Mouse (Mus musculus) neural tube, embryonic 10.5 days (tissue): ENCODE measurements around the gene Lamtor2.
"Not testable (repeated sequence)": the region's sequence is repeated elsewhere in the genome, so short reads cannot be mapped to it uniquely, and the experiment has no call there.

Experiments
- DNase-seq: peaks from one replicate; pipeline ENCODE4 v3.0.0-alpha.2; 2017; ENCODE audit warnings: low spot score; ENCODE audit errors: extremely low spot score

The Lamtor2 gene

GRCm38 (mm10) chr3:88552676-88553524 is at the start of gene Lamtor2:
Lamtor2 (minus strand) TSS chr3:88553074.
- peak; percentile 96 for DNase-seq

GRCm38 (mm10) chr3:88602466-88602865 is 49.6 kb upstream of the Lamtor2 start:
- DNase-seq: no peak

- not testable (repeated sequence) for DNase-seq
These were observed 43.7 kb upstream of the Lamtor2 start for GRCm38 (mm10) chr3:88596547-88596946.

- no peak for DNase-seq
These were observed 41.2 kb upstream of the Lamtor2 start for GRCm38 (mm10) chr3:88593893-88594580.

DNA sequence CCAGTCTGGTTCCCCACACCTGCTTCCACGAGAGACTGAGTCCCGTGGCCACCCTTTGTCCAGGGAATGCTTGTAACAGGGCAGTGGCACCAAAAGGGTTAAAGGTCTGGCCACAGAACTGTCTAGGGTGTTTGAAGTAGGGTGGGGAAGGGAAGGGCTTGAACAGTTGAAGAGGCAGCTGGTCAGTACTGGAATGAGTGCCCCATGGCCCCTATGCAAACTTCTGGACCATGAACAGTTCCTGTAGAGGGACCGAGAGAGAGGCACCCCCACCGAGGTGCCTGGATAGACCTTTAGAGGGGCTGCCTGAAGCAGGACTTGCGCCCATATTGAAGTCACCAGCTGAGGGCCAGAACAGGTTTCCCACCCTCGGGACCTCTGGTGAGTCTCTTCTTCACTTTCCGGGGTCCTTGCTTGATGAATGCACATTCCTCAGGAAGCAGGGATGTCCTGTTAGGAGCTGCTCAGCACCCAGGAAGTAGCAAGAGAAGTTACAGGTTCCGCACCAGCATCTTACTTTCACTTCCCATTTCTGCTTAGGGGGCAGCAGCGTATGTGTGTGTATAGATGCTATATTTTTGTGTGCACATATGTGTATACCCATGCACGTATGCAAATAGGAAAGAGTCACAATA is 40.2 kb upstream of the Lamtor2 start:
- no peak for DNase-seq

GRCm38 (mm10) chr3:88591950-88592731 is 39.3 kb upstream of the Lamtor2 start:
- DNase-seq: no peak

DNA sequence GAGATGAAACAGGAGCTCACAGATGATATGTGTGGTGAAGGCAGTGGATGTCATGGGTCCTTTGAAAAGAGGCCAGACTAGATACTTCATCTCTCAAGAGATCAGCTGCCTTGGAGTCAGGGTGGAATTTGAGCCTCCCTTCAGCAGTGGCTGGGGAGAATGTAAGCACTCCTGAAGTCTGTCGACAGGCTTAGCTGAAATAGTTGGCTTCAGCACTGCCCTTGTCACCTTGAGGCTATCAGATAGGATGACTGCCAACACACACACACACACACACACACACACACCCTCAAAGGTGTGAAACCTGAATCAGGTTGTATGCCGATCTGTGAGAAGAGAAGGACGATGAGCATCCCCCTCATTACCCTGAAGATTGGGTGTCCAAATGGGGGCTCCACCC is 38.2 kb upstream of the Lamtor2 start:
- DNase-seq: no peak

GRCm38 (mm10) chr3:88590246-88590645 is 37.4 kb upstream of the Lamtor2 start:
- DNase-seq: no peak

DNA sequence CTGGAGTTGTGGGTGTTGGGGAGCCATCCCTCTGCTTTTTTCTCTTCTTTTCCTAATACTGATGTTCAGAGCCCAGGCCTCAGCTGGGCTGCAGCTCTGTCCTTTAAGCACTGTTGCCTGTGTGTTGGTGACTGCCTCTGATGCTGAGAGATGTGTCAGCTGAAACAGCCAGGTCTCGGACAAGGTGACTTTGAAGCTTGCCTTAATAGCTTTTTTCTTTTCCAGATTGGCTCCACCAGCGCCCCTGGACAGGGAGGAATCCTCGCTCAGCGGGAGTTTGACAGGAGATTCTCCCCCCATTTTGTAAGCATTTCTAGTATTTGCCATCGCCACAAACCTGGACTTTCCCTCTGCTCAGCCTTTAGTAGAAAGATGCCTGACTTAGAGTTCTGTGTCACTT is 33.8 kb upstream of the Lamtor2 start:
- DNase-seq: no peak

- no peak for DNase-seq
These were observed 32.9 kb upstream of the Lamtor2 start for GRCm38 (mm10) chr3:88585769-88586168.

DNA sequence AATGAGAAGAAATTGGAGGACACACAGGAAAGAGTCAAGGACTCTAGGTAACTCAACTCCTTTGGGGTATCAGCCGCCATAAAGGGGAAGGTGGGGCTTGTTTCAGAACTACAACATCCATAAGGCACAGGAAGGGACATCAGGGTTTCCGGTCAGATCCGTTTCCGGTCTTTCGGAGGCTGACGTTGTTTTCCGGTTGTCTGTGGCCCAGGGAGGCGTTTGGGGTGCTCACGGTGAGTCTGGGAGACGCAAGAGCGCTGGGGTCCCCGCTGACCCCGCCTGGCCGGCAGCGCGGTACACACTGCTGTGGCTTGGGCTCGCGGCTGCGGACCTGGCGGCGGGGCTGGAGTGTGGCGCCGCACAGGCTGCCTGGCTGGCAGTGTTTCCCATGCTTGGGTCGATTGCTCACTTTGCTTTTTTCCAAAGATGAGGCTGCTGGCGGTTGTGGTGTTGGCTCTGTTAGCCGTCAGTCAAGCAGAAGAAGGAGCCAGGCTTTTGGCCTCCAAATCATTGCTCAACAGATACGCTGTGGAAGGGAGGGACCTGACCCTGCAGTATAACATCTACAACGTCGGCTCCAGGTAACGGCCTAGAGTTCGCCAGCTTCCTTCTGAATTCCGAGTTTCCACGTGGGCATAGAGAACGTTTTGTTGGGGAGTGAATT is 26.7 kb upstream of the Lamtor2 start:
- peak; percentile 81 for DNase-seq

DNA sequence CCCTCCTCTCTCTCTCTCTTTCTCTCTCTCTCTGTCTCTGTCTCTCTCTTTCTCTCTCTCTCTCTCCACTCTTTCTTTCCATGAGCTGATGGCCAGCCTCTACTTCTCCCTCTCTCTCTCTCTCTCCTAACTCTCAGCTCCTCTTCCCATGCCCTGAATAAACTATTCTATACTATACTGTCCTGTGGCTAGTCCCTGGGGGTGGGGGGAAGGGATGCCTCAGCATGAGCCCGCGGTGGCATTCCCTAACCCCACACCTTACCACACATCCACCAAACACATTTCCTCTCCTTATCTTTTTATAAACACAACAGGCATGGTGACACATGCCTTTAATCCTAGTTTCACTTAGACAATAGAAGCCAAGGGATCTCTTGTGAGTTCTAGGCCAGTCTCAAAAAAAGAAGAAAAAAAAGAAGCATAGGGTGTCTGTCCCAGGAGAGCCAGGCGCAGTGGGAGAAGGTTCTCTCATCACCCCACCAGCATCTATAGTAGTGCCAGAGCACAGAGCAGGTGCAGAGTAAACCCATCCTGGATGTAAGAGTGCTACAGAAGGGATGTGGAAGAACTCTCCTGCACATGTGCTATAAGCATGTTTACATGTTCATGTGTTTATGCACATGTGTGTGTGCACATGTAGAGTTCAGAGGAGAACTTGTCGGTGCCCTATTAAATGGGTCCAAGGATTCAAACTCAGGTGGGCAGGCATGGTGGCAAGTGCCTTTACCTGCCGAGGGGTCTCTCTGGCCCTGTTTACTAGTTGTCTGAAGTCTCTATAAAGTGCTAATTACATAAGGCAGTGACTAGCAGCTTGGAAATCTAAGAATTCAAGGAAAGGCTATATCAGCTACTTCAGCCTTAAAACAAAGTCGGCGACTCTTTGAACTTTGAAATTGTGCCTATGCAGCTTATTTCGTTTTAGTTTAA is 25.9 kb upstream of the Lamtor2 start:
- no peak for DNase-seq

GRCm38 (mm10) chr3:88577846-88578245 is 25.0 kb upstream of the Lamtor2 start:
- DNase-seq: not testable (repeated sequence)

GRCm38 (mm10) chr3:88575540-88575939 is 22.7 kb upstream of the Lamtor2 start, which contains the start of gene Ssr2:
Ssr2 (plus strand) TSS chr3:88575876.
- no peak for DNase-seq

- DNase-seq: no peak
These were observed 20.9 kb upstream of the Lamtor2 start for GRCm38 (mm10) chr3:88573810-88574209.

DNA sequence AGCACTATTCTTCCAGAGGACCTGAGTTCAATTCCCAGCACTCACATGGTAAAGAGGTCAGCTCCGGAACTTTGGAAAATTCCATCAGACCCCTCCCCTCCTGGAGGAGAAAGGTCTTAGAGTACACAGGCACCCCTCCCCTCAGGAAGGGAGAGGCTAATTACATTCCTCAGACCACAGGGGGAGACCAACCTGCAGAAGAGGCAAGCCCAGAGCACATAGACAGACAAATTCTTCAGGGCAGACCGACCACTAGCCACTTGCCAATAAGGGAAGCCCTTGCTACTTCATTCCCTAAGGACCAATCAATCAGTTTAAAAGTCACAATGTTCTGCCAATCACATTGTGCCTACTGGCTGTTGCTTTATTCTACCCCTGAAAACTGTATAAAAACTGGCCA is 20.0 kb upstream of the Lamtor2 start:
- no peak for DNase-seq

DNA sequence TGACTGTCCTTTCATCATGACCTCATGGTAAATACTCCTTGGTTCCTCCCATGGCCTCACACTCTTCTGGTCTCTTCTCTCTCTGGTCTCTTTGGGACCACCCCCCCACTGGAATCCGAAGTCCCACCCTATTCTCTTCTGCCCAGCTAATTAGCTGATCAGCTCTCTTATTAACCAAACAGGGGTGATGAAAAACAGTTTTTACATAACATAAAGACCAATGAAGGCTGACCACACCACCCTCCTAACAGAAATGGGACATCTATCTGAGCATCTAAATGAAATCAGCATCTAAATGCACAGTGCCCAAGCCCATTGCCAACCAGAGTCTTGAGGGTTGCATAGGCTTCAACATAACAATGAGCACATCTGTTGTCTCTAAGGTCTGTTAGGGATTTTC is 19.0 kb upstream of the Lamtor2 start:
- DNase-seq: no peak

- DNase-seq: no peak
These were observed 17.5 kb upstream of the Lamtor2 start for GRCm38 (mm10) chr3:88570341-88570740.

- DNase-seq: no peak
These were observed 16.8 kb upstream of the Lamtor2 start for GRCm38 (mm10) chr3:88569694-88570093.

DNA sequence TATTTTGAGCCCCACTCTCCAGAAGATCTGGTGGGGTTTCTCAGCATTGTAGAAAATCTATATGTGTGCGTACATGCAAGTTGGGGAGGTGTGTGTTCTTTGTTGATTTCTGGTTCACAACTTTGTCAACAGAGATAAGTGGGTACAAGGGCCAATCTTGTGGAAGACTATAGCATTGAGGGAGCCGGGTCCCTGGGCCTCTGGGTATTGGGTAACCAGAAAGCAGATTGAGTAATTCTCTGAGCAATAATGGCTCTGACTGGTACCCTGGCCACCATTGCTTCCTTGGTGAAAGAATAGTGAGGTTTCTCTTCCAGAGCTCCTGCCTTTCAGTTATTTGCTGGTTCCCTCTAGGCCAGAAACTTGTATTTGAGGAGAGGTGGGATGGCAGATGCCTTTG is 16.2 kb upstream of the Lamtor2 start:
- DNase-seq: no peak
